Mouse (Mus musculus): ENCODE data around the gene Pitpnm3.

Pitpnm3 gene

GRCm38 (mm10) chr11:72050168-72050894 lies 85.2 kb downstream of the Pitpnm3 start:
- no peak for DNase-seq (ENCODE audit: low spot score)

GRCm38 (mm10) chr11:72049171-72049759 lies 86.3 kb downstream of the Pitpnm3 start:
- DNase-seq (ENCODE audit: low spot score): no peak

- no peak for DNase-seq (ENCODE audit: low spot score)
Observed at GRCm38 (mm10) chr11:72048730-72049129, 86.8 kb downstream of the Pitpnm3 start.

GRCm38 (mm10) chr11:72044231-72044630 lies 91.3 kb downstream of the Pitpnm3 start:
- DNase-seq (ENCODE audit: low spot score): no peak

- DNase-seq (ENCODE audit: low spot score): peak; percentile 55
Observed at GRCm38 (mm10) chr11:72042631-72043030, 92.9 kb downstream of the Pitpnm3 start.

- peak; percentile 98 for DNase-seq (ENCODE audit: low spot score)
Observed at GRCm38 (mm10) chr11:72041768-72042607, 93.6 kb downstream of the Pitpnm3 start, which contains the start of gene Pimreg. Pimreg (plus strand) TSS chr11:72042032.

GRCm38 (mm10) chr11:72041290-72041767 lies 94.2 kb downstream of the Pitpnm3 start:
- DNase-seq (ENCODE audit: low spot score): peak; percentile 35

GRCm38 (mm10) chr11:72039599-72040386 lies 95.8 kb downstream of the Pitpnm3 start:
- peak; percentile 41 for DNase-seq (ENCODE audit: low spot score)

- DNase-seq (ENCODE audit: low spot score): peak; percentile 92
Observed at GRCm38 (mm10) chr11:72037996-72038395, 97.6 kb downstream of the Pitpnm3 start.

GRCm38 (mm10) chr11:72037409-72037808 lies 98.2 kb downstream of the Pitpnm3 start, which contains the start of gene Aipl1:
Aipl1 (minus strand) TSS chr11:72037509.
- DNase-seq (ENCODE audit: low spot score): no peak

GRCm38 (mm10) chr11:72032589-72032988 lies 103.0 kb downstream of the Pitpnm3 start:
- no peak for DNase-seq (ENCODE audit: low spot score)

- DNase-seq (ENCODE audit: low spot score): no peak
Observed at GRCm38 (mm10) chr11:72032091-72032490, 103.5 kb downstream of the Pitpnm3 start.

GRCm38 (mm10) chr11:72031353-72031752 lies 104.2 kb downstream of the Pitpnm3 start:
- DNase-seq (ENCODE audit: low spot score): no peak

- DNase-seq (ENCODE audit: low spot score): peak; percentile 75
Observed at GRCm38 (mm10) chr11:72029143-72029542, 106.4 kb downstream of the Pitpnm3 start.

GRCm38 (mm10) chr11:72027836-72028235 lies 107.7 kb downstream of the Pitpnm3 start:
- no peak for DNase-seq (ENCODE audit: low spot score)

- DNase-seq (ENCODE audit: low spot score): no peak
Observed at GRCm38 (mm10) chr11:72026516-72026915, 109.1 kb downstream of the Pitpnm3 start.

- peak; percentile 67 for DNase-seq (ENCODE audit: low spot score)
Observed at GRCm38 (mm10) chr11:72025843-72026242, 109.7 kb downstream of the Pitpnm3 start.

GRCm38 (mm10) chr11:72024193-72024781 lies 111.3 kb downstream of the Pitpnm3 start:
- DNase-seq (ENCODE audit: low spot score): peak; percentile 85

- DNase-seq (ENCODE audit: low spot score): no peak
Observed at GRCm38 (mm10) chr11:72023581-72023980, 112.0 kb downstream of the Pitpnm3 start.

GRCm38 (mm10) chr11:72022827-72023226 lies 112.8 kb downstream of the Pitpnm3 start:
- no peak for DNase-seq (ENCODE audit: low spot score)

GRCm38 (mm10) chr11:72021015-72021414 lies 114.6 kb downstream of the Pitpnm3 start:
- DNase-seq (ENCODE audit: low spot score): no peak

All from embryo, embryonic 10.5 days (tissue).